Mouse (Mus musculus): ENCODE results near the gene Wdr83os.

The Wdr83os gene

DNA sequence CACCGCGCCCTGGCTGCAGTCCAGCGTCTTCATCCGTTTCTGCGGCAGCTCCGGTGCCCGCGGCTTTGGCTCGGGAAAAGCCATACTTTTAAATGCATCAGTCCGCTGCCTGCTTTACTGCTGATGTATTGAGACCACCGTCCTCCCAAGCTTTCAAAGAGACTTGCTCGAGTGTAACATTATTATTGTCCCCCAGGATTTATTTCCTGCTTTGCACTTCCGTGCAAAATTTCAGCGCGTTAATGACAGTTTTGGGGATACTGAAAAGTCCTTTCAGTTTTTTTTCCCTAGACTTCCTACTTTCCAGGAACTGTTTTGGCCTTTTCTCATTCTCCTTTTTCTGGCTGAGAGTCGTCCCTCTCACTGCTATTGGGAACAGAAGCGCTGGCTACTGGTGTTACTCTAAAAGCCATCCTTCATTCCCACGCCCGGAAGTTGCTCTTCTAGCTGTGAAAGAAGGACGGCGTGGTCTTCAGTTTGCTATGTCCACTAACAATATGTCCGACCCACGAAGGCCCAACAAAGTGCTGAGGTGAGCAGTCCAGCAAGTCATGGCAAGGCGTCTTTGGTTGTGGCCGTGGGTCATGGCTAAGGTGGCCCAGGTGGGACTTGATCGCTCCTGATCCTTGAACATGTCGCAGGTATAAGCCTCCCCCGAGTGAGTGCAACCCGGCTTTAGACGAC is at the start of gene Wdr83os:
Wdr83os (plus strand) TSS at position 209 of the 684 bp plus-strand sequence.
- peak; percentile 88 for DNase-seq (ENCODE audit: low read depth)

GRCm38 (mm10) chr8:85032622-85033311 is 47.8 kb upstream of the Wdr83os start:
- DNase-seq (ENCODE audit: low read depth) = no peak

- no peak for DNase-seq (ENCODE audit: low read depth)
These were observed 46.7 kb upstream of the Wdr83os start for GRCm38 (mm10) chr8:85033867-85034266.

GRCm38 (mm10) chr8:85034764-85035163 is 45.8 kb upstream of the Wdr83os start:
- peak; percentile 93 for DNase-seq (ENCODE audit: low read depth)

GRCm38 (mm10) chr8:85035165-85035727 is 45.3 kb upstream of the Wdr83os start:
- peak; percentile 41 for DNase-seq (ENCODE audit: low read depth)

GRCm38 (mm10) chr8:85035728-85036310 is 44.7 kb upstream of the Wdr83os start:
- peak; percentile 62 for DNase-seq (ENCODE audit: low read depth)

DNA sequence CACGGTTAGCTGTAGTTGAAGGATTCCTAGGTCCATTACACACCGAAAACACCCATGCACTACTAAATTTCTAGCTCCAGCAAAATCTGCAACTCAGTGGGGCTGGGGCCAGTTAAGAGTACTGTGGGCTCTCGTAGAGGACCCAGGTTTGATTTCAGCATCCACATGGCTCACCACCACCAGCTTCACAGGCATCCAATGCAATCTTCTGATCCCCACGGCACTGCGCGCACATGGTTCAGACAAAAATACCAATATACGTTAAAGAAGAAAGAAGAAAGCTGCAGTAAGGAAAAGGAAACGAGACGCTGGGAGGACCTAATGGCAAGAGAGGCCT is 44.2 kb upstream of the Wdr83os start:
- no peak for DNase-seq (ENCODE audit: low read depth)

DNA sequence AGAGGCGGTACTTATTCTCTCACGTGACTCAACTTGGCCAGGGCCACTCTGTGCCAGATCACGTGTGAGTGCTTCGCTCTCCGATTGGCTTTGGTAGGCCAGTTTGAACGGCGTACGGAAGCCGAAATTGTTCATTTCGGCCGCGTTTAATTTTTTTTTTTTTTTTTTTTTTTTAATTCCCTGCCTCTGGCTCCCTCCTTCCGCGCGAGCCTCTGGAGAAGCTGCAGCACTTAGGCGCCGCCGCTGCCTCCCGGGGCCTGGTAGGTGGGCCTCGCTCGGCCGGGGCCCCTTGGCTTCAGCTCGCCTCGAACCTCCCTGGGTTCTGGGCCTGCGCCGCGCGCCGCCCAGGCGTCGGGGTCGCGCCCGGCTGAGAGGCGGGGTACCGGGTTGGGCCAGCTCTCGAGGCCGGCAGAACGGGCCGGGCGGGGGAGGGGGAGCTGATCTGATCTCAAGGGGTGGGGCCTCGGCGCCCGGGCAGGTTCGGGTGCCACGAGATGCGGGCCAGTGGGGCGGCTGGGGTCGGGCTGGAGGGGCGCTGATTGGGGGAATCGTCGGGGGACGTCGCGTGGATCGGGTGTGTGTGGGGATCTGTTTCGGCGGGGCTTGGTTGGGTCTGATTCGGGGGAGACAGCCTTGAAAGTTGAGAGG is 43.7 kb upstream of the Wdr83os start, which contains the start of gene Tnpo2:
Tnpo2 (plus strand) TSS at position 198 of the 648 bp plus-strand sequence.
- DNase-seq (ENCODE audit: low read depth) = peak; percentile 94

GRCm38 (mm10) chr8:85037366-85037680 is 43.2 kb upstream of the Wdr83os start:
- no peak for DNase-seq (ENCODE audit: low read depth)

DNA sequence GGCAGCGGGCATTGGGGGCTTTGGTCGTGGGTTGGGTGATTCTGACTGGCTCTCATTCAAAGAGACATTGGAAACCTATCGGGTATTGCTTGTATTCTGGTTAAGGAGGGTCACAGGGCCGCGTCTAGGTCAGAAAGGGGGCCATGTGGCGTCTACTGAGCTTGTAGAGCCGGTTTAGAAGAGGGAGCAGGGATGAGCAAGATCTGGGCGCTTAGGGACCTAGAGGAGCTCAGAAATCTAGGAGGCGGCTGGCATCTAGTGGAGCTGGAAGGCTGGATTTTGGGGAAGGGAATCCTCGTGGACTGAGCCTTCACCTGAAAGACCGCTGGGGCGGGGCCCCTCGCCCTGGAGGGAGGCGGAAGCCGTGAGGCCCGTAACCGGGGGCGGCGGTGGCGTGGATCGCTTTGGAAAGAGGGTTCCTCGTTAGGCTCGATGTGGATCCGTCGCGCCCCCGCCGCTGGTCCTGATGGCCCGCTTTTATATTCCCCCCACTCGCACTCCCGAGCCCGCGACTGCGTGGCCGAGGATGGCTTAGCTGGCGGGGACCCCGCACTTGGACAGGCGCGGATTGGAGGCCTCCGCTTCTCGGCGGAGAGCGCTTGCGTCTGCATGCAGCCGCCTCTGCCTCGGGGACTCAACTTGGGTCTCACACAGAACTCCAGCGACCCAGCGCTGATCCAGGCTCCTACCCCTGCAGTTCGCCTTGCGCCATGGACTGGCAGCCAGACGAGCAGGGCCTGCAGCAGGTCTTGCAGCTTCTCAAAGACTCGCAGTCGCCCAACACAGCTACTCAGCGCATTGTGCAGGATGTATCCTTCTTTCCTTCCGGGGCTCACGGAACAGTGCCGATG is 42.6 kb upstream of the Wdr83os start:
- DNase-seq (ENCODE audit: low read depth) = peak; percentile 57

DNA sequence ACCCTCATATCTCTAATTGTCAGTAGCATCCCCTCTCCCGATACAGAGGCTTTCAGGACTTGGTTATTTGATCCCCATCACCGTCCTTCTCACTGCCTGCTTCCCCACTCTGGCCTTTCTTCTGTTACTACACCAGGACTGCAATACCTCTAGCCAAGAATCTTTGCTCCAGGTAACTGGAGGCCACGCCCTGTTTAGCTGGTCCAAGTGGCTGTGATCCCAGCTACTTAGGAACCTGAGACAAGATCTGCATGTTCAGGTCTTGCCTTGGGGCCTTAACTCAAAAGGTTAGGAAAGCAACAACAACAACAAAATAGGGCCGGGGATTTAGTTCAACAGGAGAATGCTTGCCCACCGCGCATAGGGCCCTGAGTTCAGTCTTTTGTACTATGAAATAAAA is 36.9 kb upstream of the Wdr83os start:
- DNase-seq (ENCODE audit: low read depth) = no peak

DNA sequence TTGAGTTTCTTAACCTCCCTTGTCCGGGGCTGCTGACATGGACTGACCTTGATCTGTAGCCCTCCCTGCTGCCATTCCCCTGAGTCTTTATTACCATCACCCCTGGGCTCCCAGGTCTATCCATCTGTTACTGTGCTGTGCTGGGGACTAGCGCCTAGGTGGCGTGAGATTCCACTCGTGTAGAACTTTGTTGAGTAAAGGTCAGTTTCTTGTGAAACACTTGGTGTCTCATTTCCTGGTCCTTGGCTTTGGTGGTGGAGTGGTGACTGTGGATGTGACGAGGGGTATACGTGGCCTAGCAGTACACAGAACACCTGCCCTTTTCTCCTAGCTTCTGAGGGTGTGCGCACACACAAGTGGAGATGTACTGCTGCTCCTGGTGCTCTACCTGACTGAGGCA is 23.2 kb upstream of the Wdr83os start:
- DNase-seq (ENCODE audit: low read depth) = no peak

DNA sequence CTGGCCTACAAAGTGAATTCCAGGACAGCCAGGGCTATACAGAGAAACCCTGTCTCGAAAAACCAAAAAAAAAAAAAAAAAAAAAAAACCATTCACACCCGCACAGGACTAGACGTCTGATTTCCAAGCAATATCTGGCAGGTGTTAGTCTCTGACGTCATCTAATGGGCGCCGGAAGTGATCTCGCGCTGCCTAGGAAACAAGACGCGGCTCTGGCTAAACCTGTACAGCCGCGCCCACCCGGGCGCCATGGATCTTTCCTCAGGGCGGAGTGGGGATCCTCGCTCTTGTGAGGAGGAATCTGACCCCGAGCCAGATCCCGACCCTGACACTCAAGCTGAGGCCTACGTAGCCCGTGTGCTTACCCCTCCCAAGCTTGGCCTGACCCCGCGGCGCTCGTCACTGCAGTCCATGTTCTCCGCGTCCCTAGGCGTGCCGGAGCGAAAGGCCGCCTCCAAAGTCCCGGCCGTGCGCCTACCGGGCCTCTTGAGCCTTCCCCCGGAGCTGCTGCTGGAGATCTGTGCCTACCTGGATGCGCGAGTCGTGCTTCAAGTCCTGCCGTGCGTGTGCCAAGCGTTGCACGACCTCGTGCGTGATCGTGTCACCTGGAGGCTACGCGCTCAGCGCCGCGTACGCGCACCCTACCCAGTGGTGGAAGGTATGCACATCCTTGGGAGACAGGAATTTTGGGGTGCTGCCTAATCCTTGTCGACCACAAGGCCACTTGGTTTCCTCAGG is 20.5 kb upstream of the Wdr83os start, which contains the start of gene Fbxw9:
Fbxw9 (plus strand) TSS at position 177 of the 738 bp plus-strand sequence.
- DNase-seq (ENCODE audit: low read depth) = peak; percentile 92

DNA sequence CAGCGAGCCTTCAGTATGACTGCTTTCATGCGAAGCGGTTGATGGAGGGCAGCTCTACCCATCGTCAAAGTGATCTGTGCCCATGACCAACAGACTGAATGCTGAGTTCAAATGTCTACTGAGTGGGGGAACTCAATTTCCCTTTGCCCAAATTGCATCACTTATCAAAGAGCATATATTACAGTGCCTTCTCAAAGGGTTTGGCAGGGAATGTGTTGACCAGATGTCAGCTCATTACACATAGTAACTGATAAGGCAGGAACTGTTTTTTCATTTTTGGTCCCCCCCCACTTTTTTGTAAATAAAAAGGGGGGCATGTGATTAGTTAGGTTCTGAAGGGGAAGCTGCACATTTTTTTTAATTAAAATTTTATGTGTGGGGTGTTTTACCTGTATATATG is 17.9 kb upstream of the Wdr83os start:
- no peak for DNase-seq (ENCODE audit: low read depth)

DNA sequence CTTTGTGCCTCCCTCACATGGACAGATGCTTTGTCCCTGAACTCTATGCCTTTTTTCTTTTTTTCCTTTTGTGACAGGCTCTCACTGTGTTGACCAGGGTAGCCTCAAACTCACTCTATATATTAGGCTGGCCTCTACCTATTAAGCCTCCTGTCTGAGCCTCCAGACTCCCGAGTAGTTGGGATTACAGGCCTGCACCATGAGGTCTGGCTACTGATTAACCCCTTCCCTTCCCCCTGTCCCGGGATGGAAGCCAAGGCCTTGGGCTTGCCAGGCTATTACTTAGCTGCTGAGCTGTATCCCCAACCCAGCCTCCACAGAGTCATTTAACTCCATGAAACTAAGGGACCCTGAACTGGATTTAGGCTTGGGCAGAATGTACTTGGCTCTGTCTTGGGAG is 15.3 kb upstream of the Wdr83os start:
- DNase-seq (ENCODE audit: low read depth) = no peak

- DNase-seq (ENCODE audit: low read depth) = no peak
These were observed 13.4 kb upstream of the Wdr83os start for GRCm38 (mm10) chr8:85067155-85067554.

GRCm38 (mm10) chr8:85067982-85068381 is 12.6 kb upstream of the Wdr83os start, which contains the start of gene Gm5741:
TSS of gene Gm5741 (minus strand) at chr8:85067982.
- no peak for DNase-seq (ENCODE audit: low read depth)

- no peak for DNase-seq (ENCODE audit: low read depth)
These were observed 9.5 kb upstream of the Wdr83os start for GRCm38 (mm10) chr8:85071041-85071440.

DNA sequence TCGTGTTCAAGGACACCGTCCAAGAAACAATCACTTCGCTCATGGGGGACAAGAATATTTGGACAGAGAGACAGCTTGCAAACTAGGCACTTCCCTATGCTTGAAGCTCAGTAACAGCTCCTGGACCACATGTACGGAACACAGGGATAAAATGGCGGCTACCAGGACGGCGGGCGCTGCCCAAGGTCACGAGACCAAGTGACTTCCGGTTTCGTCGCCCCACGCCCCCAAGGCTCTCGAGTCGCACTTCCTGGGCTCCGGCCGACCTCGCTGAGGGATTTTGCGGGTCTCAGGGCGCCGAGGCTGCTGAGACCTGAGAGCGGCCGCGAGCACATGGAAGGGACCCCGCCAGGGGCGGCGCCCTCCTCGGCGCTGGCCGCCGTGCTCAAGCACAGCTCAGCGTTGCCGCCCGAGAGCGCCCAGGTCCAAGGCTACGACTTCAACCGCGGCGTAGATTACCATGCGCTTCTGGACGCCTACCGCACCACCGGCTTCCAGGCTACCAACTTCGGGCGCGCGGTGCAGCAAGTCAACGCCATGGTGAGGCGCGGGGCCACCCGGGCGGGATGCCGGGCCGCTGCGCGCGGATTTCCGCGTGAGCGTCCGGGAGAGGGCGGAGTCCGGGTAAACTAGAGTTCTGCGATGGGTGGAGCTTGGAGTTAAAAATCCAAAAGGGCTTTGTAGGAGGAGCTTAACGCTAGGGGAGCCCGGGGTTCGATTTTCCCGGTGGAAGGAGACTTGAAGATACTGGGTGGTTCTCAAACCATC is 8.8 kb upstream of the Wdr83os start, which contains the start of gene Dhps:
Dhps (plus strand) TSS at position 244 of the 768 bp plus-strand sequence.
- peak; percentile 92 for DNase-seq (ENCODE audit: low read depth)

DNA sequence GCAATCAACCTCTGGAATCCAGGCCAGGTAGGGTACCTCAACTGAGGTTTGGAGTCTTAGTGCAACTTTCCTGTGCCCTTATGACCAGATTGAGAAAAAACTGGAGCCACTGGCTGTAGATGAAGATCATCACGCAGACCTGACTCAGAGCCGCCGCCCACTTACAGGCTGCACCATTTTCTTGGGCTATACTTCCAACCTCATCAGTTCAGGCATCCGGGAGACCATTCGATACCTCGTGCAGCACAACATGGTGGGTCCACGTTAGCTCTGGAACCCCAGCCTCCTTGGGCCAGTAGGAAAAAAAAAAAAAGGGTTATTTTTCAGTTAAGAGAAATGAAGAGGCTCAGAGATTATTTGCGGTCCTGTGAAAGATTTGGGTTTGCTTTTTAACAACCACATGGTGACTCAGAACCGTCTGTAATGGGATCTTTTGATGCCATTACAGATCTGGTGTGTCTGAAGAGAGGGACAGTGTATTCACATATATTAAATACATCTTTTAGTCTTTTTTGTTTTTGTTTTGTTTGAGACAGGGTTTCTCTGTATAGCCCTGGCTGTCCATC is 8.1 kb upstream of the Wdr83os start:
- no peak for DNase-seq (ENCODE audit: low read depth)

Data from naive thymus-derived CD4-positive, alpha-beta T cell, adult 2 months (primary cell).